ENCODE assay signal across 19 mouse cellular contexts in genomic region chr13:90030911-90031310, GRCm38 (mm10). TPM values are rescaled to one million over a fixed set of nuclear protein-coding genes. Genes with fewer than 3 reads are reported as not detected.
DNase-seq lines count a peak whose midpoint lies in the region.
"Had no signal": no experiment of that assay in that cellular context is flagged by ENCODE, and none has a peak within 500 bp of the region (broad histone marks: within the 10 kb centered on the region; RNA-seq: fewer than 3 reads in every experiment).

No protein-coding gene starts in this region.

- peak; percentile 14 for DNase-seq in cerebellum, adult 9-10 months
- DNase-seq in cerebellum, adult 8-10 months: no peak
- DNase-seq in left cerebral cortex, postnatal 4 days: peak; percentile 53
- no peak for DNase-seq in left cerebral cortex, postnatal 25 days (ENCODE audit: low spot score in 2 of 2)
- DNase-seq in embryo, embryonic 11.5 days (ENCODE audit: low read depth, low spot score): peak; percentile 5
- no peak for DNase-seq in lung, postnatal 25 days (ENCODE audit: low spot score)
- no peak for DNase-seq in layer of hippocampus, adult 11-12 months (ENCODE audit: low spot score)
- DNase-seq: adrenal gland, postnatal 14 days; heart, adult 2 months; heart, postnatal 4 days; kidney, adult 18-20 months; kidney, postnatal 25 days; liver, postnatal 0 days; lung, postnatal 4 days; midbrain, embryonic 14.5 days; right cerebral cortex, adult 18-20 months; spleen, adult 18-20 months; thymus, adult 18-20 months; thymus, postnatal 25 days had no signal

- intact Hi-C loops in left cerebral cortex, postnatal 4 days (cut with DNase I): no loop called here
- intact Hi-C loops in left cerebral cortex, postnatal 25 days (cut with DNase I): no loop called here

RNA-seq across cellular contexts. Expression of gene Tmem167, which starts 58.0 kb away (rescaled TPM):
- 10 to 100 TPM; 34.8 to 38.9 TPM for total RNA-seq in left cerebral cortex, postnatal 4 days (2021)
- 10 to 100 TPM; 26.5 to 27.1 TPM for total RNA-seq in left cerebral cortex, postnatal 25 days (2021)

RNA-seq across cellular contexts. Expression of gene Xrcc4, which starts 58.5 kb away (rescaled TPM):
- total RNA-seq in left cerebral cortex, postnatal 4 days (2021): 10 to 100 TPM; 12.4 to 17.7 TPM
- total RNA-seq in left cerebral cortex, postnatal 25 days (2021): 10 to 100 TPM; 14.1 to 15.0 TPM

Comparison
In these comparisons a context has a peak if more than half of its experiments do, and no peak if none do; other contexts are left out.
1. DNase-seq: peak in cerebellum, adult 9-10 months (single experiment), left cerebral cortex, postnatal 4 days (single experiment) and embryo, embryonic 11.5 days (single experiment); none in cerebellum, adult 8-10 months (single experiment), left cerebral cortex, postnatal 25 days (0 of 2), lung, postnatal 25 days (single experiment) and layer of hippocampus, adult 11-12 months (single experiment).